Mouse (Mus musculus) lung, adult 2 months (tissue): ENCODE data around the gene Fxyd6.

Experiments
- CTCF ChIP-seq: fragments of 200-500 bp; IDR thresholded peaks from 2 replicates; pipeline ENCODE4 v1.5.1; 2011; ENCODE audit warnings: mild to moderate bottlenecking, low read length, control low read depth; ENCODE audit not compliant: insufficient read depth
- POLR2A ChIP-seq: fragments of 200-500 bp; IDR thresholded peaks from 2 replicates; pipeline ENCODE4 v1.6.1; 2011; ENCODE audit warnings: low read depth, mild to moderate bottlenecking, control low read depth, low read length, borderline replicate concordance; ENCODE audit errors: extremely low read depth

DNA sequence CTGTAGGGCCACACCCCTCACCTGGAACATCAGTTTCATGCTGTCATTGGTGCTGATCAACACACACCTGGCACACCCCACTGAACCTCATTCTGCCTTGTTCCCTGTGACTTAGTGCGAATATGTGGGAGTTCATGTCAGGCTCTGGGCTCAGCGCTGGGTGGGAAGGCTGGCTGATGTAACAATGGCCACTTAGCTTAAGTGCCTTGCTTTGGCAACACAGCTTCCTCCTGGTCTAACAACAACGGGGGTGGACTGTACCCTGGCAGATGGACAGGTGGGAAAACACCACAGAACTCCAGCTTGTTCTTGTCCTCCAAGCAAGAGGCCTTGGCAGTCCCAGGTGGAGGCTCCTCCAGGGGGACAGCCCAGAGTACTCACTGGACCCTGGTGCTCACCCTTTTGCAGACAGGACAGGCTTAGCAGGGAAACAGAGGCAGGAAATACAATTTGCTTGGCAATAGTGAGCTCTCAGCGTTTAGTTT is 48.0 kb upstream of the Fxyd6 start:
- TF ChIP-seq CTCF (no peak), POLR2A (no peak)
